Mouse (Mus musculus) testis, adult 2 months (tissue): ENCODE data around the gene Armc5. TPM values are rescaled to one million over a fixed set of nuclear protein-coding genes. Genes with fewer than 3 reads are reported as not detected.

Experiments
- H3K27ac ChIP-seq: fragments of 200-500 bp; 2 replicates; pipeline ENCODE4 v1.5.1; 2012; ENCODE audit warnings: low read depth, low read length; ENCODE audit not compliant: control insufficient read depth, insufficient read depth
- H3K27me3 ChIP-seq: fragments of 200-500 bp; 2 replicates; pipeline ENCODE4 v1.6.1; 2012; ENCODE audit warnings: mild to moderate bottlenecking, low read length, moderate library complexity; ENCODE audit not compliant: control insufficient read depth, insufficient read depth
- H3K36me3 ChIP-seq: fragments of 200-500 bp; 2 replicates; pipeline ENCODE4 v1.6.1; 2012; ENCODE audit warnings: mild to moderate bottlenecking, low read length; ENCODE audit not compliant: control insufficient read depth, insufficient read depth
- H3K4me1 ChIP-seq: fragments of 200-500 bp; 2 replicates; pipeline ENCODE4 v1.6.1; 2012; ENCODE audit warnings: low read length; ENCODE audit not compliant: control insufficient read depth, insufficient read depth
- H3K4me3 ChIP-seq: fragments of 200-500 bp; 2 replicates; pipeline ENCODE4 v1.5.1; 2012; ENCODE audit warnings: low read depth, mild to moderate bottlenecking, low read length, moderate library complexity, mixed read lengths; ENCODE audit not compliant: control insufficient read depth
- CTCF ChIP-seq: fragments of 200-500 bp; IDR thresholded peaks from 2 replicates; pipeline ENCODE4 v1.5.1; 2012; ENCODE audit warnings: low read depth, mild to moderate bottlenecking, inconsistent platforms, low read length, moderate library complexity; ENCODE audit not compliant: control insufficient read depth, insufficient read depth, insufficient replicate concordance
- POLR2A ChIP-seq: fragments of 200-500 bp; IDR thresholded peaks from 2 replicates; pipeline ENCODE4 v1.6.1; 2012; ENCODE audit warnings: low read depth, mild to moderate bottlenecking, inconsistent platforms, low read length, moderate library complexity; ENCODE audit not compliant: control insufficient read depth
- polyA plus RNA-seq: library from polyadenylated mRNA; depleted of rRNA; stranded (reverse); fragments of >200 nt; gene quantifications from 2 replicates; pipeline ENCODE4 v1.2.3, GENCODE M21; 2012

Gene Armc5
- polyA plus RNA-seq, 1 experiment = 11.4 TPM

DNA sequence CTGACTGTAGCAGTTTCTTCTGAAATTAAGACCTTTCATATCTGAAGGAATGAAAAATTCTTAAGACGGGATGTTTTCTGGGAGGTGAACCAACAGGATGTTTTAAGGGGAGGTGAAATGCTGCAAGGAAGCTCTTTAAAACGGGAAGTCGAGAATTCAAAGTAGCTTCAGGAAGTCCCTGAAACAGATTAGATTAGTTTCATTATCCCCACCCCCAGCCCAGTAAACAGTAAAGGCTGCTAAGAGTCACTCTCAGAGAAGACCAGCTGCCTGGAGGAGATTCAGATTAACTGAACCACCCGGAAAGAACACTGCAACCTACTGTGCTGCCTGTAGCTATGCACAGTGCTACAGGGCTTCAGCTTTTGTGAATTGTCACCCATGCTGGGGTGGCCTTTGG is 17.2 kb upstream of the Armc5 start:
- no peaks in the 10 kb centered on the region for H3K36me3 ChIP-seq
- TF ChIP-seq POLR2A (no peak), CTCF (no peak)
- H3K4me1 ChIP-seq = no peaks in the 10 kb centered on the region
- H3K27ac ChIP-seq = no peak overlapping the region
- H3K27me3 ChIP-seq = no peaks in the 10 kb centered on the region
- no peak overlapping the region for H3K4me3 ChIP-seq

DNA sequence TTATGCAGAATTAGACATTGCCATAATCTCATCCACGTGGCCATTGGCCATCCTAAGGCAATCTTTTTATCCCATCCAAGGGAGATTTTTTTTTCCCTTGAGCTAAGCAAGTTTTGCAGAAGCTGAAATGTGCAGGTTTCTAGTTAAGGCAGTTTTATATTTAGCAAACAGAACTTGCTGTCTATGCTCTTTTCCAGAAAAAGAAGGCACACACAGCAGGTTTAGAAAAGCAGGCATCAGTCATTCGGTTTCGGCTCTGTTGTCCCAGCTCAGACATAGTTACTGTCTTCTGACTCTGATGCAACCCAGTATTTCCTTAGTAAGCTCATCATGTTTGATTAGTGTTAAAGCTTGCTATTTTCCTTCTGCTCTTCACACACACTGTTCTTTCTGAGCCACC is 16.2 kb upstream of the Armc5 start:
- Histone ChIP-seq H3K27ac (no peak overlapping the region), H3K4me1 (no peaks in the 10 kb centered on the region), H3K27me3 (no peaks in the 10 kb centered on the region), H3K4me3 (no peak overlapping the region), H3K36me3 (no peaks in the 10 kb centered on the region)
- TF ChIP-seq POLR2A = no peak
- TF ChIP-seq CTCF = no peak

DNA sequence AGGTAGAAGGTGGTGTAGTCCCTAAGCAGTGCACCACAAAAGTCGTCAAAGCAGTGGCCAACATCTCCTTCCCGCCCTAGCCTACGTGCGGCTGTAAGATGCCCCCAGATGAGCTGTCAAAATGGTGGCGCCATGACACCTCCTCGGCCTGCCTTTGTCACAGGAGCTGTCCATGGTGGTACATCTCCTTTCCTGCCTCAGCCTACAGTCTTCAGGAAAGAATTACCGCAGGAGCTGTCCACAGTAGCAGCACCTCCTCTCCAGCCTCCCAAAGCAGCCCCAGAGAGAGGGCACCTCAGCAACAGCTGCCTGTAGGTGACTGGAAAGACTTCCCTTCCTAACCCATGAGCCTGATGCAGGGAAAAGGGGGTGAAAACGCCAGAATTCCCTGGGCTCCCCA is 5.4 kb upstream of the Armc5 start:
- H3K36me3 ChIP-seq = no peaks in the 10 kb centered on the region
- H3K4me1 ChIP-seq = peaks cover 1% of the 10 kb centered on the region
- no peaks in the 10 kb centered on the region for H3K27me3 ChIP-seq
- no peak overlapping the region for H3K27ac ChIP-seq
- no peak overlapping the region for H3K4me3 ChIP-seq
- TF ChIP-seq POLR2A (no peak), CTCF (no peak)

DNA sequence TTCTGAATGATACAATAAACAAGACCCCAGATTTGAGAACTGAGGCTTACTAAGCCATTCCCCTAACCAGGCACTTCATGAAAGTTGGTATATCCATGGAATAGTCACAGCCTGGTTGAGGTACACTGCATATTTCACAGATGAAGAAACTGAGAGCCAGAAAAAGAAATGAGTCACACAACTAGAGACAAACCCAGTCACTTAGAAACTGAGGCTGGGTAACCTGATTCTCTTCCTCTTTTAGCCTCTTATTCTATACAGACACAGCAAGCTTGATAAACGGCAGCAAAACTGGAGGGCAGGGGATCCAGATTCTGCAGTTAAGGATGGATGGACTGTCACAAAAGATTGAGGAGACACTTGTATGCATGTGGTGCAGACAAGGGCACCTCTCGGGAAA is 2.3 kb upstream of the Armc5 start:
- no peak overlapping the region for H3K4me3 ChIP-seq
- TF ChIP-seq POLR2A (no peak), CTCF (no peak)
- H3K4me1 ChIP-seq = peaks cover 4% of the 10 kb centered on the region
- H3K27me3 ChIP-seq = no peaks in the 10 kb centered on the region
- H3K36me3 ChIP-seq = no peaks in the 10 kb centered on the region
- no peak overlapping the region for H3K27ac ChIP-seq

DNA sequence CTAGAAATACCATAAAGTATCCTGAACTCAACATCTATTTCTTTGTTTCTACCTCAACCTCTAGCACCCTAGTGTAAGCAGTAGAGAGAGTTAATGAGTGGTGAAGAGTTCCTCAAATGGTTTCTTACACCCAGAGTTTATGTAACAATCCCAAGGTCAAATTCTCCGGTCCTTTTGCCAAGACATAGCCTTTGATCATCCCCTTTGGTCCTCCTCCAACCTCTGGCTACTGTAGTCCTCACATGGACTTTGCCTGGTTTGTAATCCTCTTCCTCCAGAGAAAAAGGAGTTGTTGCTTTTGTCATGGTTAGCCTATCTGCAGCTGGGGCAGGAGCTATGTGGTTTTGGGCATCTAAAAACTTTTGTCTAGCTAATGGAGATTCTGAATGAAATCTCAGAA is 1.7 kb upstream of the Armc5 start:
- Histone ChIP-seq H3K27ac (no peak overlapping the region), H3K36me3 (no peaks in the 10 kb centered on the region), H3K27me3 (no peaks in the 10 kb centered on the region), H3K4me1 (peaks cover 4% of the 10 kb centered on the region), H3K4me3 (no peak overlapping the region)
- TF ChIP-seq CTCF = no peak
- no peak for TF ChIP-seq POLR2A

DNA sequence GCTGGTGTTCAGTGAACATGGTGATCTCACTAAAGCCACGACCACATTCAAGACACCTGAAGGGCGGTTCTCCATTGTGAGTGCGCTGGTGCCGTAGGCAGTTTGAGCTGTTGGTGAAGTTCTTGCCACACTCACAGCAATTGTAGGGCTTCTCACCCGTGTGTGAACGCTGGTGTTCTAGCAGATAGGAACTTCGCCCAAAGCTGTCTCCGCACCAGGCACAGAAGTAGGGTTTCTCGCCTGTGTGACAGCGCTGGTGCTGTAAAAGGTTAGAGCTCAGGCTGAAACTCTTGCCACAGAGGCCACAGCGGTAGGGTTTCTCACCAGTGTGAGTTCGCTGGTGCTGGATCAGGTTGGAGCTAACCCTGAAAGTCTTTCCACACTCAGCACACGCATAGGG is 716 bp upstream of the Armc5 start:
- no peaks in the 10 kb centered on the region for H3K27me3 ChIP-seq
- H3K27ac ChIP-seq = no peak overlapping the region
- H3K36me3 ChIP-seq = no peaks in the 10 kb centered on the region
- TF ChIP-seq POLR2A = no peak
- H3K4me3 ChIP-seq = peak overlapping the region; percentile 86
- H3K4me1 ChIP-seq = peaks cover 4% of the 10 kb centered on the region

DNA sequence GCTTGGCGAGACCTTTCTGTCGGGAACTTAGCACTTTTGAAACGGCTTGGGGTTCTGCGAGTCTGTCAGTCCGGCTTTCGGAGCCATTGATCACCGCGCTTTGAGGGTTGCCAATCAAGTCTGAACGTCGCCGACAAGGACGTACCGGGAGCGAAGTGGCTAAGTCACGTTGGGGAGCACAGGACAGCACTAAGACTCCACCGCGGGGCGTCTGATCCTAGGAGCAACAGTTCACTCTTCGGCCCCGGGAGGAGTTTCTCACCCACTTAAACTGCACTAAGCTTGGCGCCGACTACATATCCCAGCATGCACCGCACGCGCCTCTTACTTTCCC is 418 bp downstream of the Armc5 start:
- no peaks in the 10 kb centered on the region for H3K27me3 ChIP-seq
- H3K4me3 ChIP-seq = peak overlapping the region; percentile 86
- no peaks in the 10 kb centered on the region for H3K36me3 ChIP-seq
- no peak for TF ChIP-seq POLR2A
- TF ChIP-seq CTCF = no peak
- peaks cover 4% of the 10 kb centered on the region for H3K4me1 ChIP-seq
- peak overlapping the region; percentile 97 for H3K27ac ChIP-seq

DNA sequence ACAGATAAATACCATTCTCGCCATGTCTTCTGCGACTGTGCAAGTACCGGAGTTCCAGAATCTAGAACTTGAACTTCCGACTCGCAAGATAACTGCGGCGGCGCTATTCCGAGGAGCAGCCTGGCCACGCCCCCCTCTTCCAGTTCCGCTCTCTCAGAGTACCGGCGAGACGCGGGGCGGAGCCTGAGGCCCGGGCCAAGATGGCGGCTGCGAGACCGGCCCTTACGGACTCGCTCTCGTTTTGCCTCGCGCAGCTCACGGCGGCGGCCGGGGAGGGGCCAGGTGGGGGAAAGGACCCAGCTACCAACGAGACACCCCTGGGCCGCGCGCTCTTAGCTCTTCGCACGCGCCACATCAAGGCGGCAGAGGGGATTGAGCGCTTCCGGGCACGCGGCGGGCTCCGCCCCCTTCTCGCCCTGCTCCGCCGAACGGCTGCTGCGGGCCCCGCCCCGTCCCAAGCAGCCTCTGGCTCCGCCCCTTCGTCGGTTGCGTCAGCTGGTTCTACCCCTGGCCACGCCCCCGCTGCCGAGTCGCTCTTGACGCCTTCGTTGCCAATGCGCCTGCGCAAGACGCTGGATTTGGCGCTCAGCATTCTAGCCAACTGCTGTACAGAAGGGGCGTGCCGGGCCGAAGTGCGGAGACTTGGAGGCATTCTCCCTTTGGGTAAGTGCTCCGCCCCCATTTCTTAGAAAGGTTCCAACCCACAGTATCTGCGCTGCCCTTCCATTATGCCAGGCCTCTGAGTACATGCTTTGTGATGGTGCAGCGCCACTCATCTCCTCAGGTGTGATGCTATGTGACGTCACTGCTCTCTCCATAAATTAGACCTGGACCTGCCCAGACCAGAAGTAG is 1.0 kb downstream of the Armc5 start, which contains the start of gene 9130023H24Rik:
Gene 9130023H24Rik, minus strand, starts transcription at position 105 of the 852 bp plus-strand sequence.
- Histone ChIP-seq H3K27me3 (no peaks in the 10 kb centered on the region), H3K27ac (peak within 1 kb of the TSS; percentile 97), H3K4me3 (peak within 1 kb of the TSS; percentile 86), H3K4me1 (peaks cover 4% of the 10 kb centered on the region), H3K36me3 (no peaks in the 10 kb centered on the region)
- TF ChIP-seq POLR2A (peak; percentile 66), CTCF (no peak)
